Mouse (Mus musculus) heart, adult 2 months (tissue): ENCODE data around the gene Specc1. TPM values are rescaled to one million over a fixed set of nuclear protein-coding genes. Genes with fewer than 3 reads are reported as not detected.

ENCODE experiments used
- DNase-seq, 2 experiments: peaks; one replicate each; pipeline ENCODE4 v3.0.0; 2021
- H3K27ac ChIP-seq: fragments of 200-600 bp; 2 replicates; pipeline ENCODE4 v1.8.1; 2022
- H3K27me3 ChIP-seq: fragments of 200-500 bp; 2 replicates; pipeline ENCODE4 v1.6.1; 2012; ENCODE audit warnings: mild to moderate bottlenecking, low read length, inconsistent platforms, mixed read lengths; ENCODE audit not compliant: control insufficient read depth, insufficient read depth
- H3K36me3 ChIP-seq: fragments of 200-500 bp; 2 replicates; pipeline ENCODE4 v1.6.1; 2012; ENCODE audit warnings: low read length, inconsistent platforms; ENCODE audit not compliant: control insufficient read depth, insufficient read depth
- H3K4me1 ChIP-seq: fragments of 200-500 bp; 2 replicates; pipeline ENCODE4 v1.6.1; 2011; ENCODE audit warnings: low read length; ENCODE audit not compliant: control insufficient read depth, insufficient read depth
- H3K4me3 ChIP-seq: fragments of 200-600 bp; 2 replicates; pipeline ENCODE4 v1.8.1; 2022
- H3K79me2 ChIP-seq: fragments of 200-500 bp; replicated peaks from 2 replicates; pipeline ENCODE4 v1.6.1; 2012; ENCODE audit warnings: mild to moderate bottlenecking, inconsistent platforms, low read length, moderate library complexity, mixed read lengths; ENCODE audit not compliant: control insufficient read depth, insufficient read depth
- H3K9ac ChIP-seq: fragments of 200-500 bp; 2 replicates; pipeline ENCODE4 v1.6.1; 2012; ENCODE audit warnings: low read depth, mild to moderate bottlenecking, control low read depth, inconsistent platforms, low read length, mixed read lengths
- CTCF ChIP-seq: fragments of 200-600 bp; IDR thresholded peaks from 2 replicates; pipeline ENCODE4 v1.8.1; 2022; ENCODE audit warnings: antibody characterized with exemption, mild to moderate bottlenecking, moderate library complexity
- EP300 ChIP-seq: fragments of 200-500 bp; IDR thresholded peaks from 2 replicates; pipeline ENCODE4 v1.6.1; 2011; ENCODE audit warnings: low read depth, low read length, control low read depth; ENCODE audit not compliant: insufficient read depth
- POLR2A ChIP-seq: fragments of 200-500 bp; IDR thresholded peaks from 2 replicates; pipeline ENCODE4 v1.6.1; 2011; ENCODE audit warnings: mild to moderate bottlenecking, low read depth, low read length, control low read depth; ENCODE audit not compliant: insufficient read depth
- WGBS: fragments of 180-500 bp; shearing (Covaris S2); methylation state at CpG from one replicate; pipeline ENCODE4 v1.1.7; 2018; 5-methylcytosine and 5-hydroxymethylcytosine counted together
- intact Hi-C: fragments of 180-260 bp; cut with DNase I; formaldehyde crosslinking; loops from one replicate; pipeline ENCODE4 v1.15.1; 2025
- polyA plus RNA-seq: library from polyadenylated mRNA; depleted of rRNA; stranded (reverse); fragments of >200 nt; gene quantifications from 2 replicates; pipeline ENCODE4 v1.2.3, GENCODE M21; 2012
- total RNA-seq, 2 experiments: library from RNA; stranded (reverse); gene quantifications; 2 replicates each; pipeline ENCODE4 v1.2.3; 2021

Specc1 gene
- total and polyA plus RNA-seq, 3 experiments: 3.5 to 21.6 (median 4.6) TPM

DNA sequence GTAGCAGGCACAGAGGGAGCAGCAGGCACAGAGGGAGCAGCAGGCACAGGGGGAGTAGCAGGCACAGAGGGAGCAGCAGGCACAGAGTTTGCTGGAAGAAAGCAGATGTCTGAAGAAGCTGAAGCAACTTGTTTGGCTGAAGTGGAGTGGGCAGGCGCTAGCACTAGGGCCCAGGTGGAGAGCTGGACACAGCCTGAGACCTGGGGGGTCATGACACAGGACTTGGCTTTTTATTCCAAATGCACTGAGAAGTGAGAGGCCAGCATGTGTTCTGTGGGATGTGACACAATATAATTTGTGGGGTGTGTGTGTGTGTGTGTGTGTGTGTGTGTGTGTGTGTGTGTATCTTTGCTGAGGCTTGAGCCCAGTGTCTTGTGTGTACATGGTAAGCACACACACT lies 64.3 kb downstream of the Specc1 start:
- no peaks in the 10 kb centered on the region for H3K79me2 ChIP-seq
- no peak overlapping the region for H3K27ac ChIP-seq
- DNase-seq: no peak
- intact Hi-C loops: no loop called here
- WGBS: 96% methylated on average over 1 of the region's 1 CpGs
- peaks cover 9% of the 10 kb centered on the region for H3K4me1 ChIP-seq
- no peak overlapping the region for H3K9ac ChIP-seq
- no peaks in the 10 kb centered on the region for H3K27me3 ChIP-seq
- H3K36me3 ChIP-seq: no peaks in the 10 kb centered on the region
- no peak for TF ChIP-seq CTCF
- no peak for TF ChIP-seq EP300
- TF ChIP-seq POLR2A: no peak
- H3K4me3 ChIP-seq: no peak overlapping the region

DNA sequence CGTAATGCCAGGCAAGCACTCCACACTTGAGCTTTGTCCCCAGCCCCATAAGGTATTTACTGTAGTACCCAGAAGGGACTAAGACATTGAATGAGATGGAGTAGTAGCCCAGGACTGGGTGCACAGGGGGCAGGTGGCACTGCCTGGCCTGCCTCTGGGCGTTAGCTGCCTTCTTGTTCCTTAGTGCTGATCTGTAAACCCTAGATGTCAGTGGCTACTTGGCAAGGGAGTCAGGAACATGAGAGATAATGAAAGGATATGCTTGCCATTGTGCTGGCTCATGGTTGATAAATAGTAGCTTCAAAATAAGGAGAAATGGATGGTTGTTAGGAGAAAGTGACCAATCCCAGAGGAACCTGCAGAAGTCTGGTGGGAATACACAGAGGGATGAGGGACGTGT lies 65.5 kb downstream of the Specc1 start:
- intact Hi-C loops: no loop called here
- Histone ChIP-seq H3K9ac (no peak overlapping the region), H3K36me3 (no peaks in the 10 kb centered on the region)

DNA sequence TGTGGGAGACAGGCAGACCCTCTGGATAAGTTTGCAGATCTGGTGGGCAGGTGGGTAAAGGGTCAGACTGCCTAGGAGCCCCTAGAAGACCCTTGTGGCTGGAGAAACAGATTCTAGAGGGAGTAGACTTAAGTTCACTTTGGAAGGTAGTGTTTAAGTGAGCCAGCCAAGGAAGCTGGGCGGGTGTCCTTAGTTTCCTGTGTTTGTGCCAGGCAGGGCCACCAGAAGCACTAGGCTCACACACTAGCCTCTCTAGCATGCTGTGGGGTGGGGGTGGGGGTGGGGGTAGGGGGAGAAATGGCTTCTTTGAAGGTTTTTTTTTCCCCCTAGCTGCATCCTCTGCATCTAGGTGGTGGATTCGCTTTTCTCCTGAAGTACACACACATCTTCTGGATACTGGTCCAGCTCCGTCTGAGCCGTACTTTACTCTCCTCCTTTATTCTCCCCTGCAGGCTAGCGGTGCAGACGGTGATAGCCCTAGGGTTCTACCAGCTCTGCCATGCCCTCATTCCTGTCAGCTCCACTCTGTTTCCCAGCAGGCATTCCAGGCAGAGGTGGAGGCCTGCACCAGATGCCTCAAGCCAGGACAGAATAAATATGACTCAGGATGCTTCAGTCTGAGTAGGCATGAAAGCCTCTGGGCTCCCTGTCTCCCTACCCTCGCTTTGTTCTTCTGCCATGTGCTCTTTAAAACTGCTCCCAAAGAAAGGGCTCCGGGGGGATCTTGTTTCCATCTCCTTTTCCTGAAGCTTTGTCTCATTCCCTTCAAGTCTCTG lies 66.3 kb downstream of the Specc1 start:
- WGBS: 63% methylated on average over 8 of the region's 8 CpGs
- intact Hi-C loops: no loop called here

More for the DNA sequence above, 65.5 kb downstream of the Specc1 start:
- Histone ChIP-seq H3K4me1 (peaks cover 9% of the 10 kb centered on the region), H3K79me2 (no peaks in the 10 kb centered on the region), H3K27ac (peak overlapping the region; percentile 33; the same call in 1 of the 2 replicates), H3K4me3 (no peak overlapping the region), H3K27me3 (no peaks in the 10 kb centered on the region)
- TF ChIP-seq EP300 (no peak), POLR2A (no peak), CTCF (no peak)
- WGBS: 80% methylated on average over 3 of the region's 3 CpGs
- no peak for DNase-seq

DNA sequence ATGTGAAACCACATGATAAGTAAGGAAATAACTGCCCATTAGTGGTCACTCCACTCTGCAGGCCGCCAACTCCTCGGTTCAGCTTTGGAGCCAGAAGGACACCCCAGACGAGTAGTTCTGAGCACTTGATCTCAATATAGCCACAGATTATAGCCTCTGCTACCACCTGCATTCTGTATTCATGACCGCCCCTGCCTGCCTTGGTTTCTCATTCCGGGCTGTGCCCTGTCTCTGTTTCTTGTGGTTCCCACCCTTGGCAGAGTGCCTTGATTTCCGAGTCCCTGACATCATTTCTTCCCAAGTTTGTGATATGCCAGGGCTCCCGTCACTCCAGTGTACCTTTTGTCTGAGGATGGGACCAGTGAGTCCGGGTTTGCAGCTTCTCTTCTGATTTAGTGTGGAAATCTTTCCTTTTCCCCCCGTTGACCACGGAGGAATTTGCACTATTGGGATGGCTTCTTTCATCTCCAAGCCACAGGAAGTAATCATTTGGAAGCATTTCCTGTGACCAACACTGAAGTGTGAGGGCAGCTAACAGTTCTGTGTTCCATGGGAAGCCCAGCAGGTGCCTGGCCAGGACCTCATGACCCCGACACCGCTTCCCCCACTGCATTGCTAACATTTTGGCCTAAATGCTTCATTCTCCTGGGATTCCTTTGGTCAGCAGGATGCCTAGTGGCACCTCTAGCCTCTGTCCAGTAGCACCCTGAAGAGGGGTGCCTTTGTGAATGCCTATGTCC lies 67.1 kb downstream of the Specc1 start:
- intact Hi-C loops: no loop called here
- peaks cover 9% of the 10 kb centered on the region for H3K4me1 ChIP-seq
- H3K9ac ChIP-seq: no peak overlapping the region
- H3K36me3 ChIP-seq: no peaks in the 10 kb centered on the region
- peak overlapping the region; percentile 55 for H3K27ac ChIP-seq
- TF ChIP-seq POLR2A (no peak), CTCF (no peak), EP300 (no peak)
- H3K79me2 ChIP-seq: no peaks in the 10 kb centered on the region
- 45% methylated on average over 12 of the region's 12 CpGs for WGBS
- no peaks in the 10 kb centered on the region for H3K27me3 ChIP-seq
- no peak for DNase-seq
- no peak overlapping the region for H3K4me3 ChIP-seq

More for the DNA sequence above, 66.3 kb downstream of the Specc1 start:
- DNase-seq: no peak
- H3K9ac ChIP-seq: no peak overlapping the region
- no peaks in the 10 kb centered on the region for H3K79me2 ChIP-seq
- TF ChIP-seq EP300 (no peak), CTCF (no peak), POLR2A (no peak)
- peak overlapping the region; percentile 48; the same call in 1 of the 2 replicates for H3K27ac ChIP-seq
- H3K4me1 ChIP-seq: peaks cover 9% of the 10 kb centered on the region
- H3K27me3 ChIP-seq: no peaks in the 10 kb centered on the region
- H3K36me3 ChIP-seq: no peaks in the 10 kb centered on the region
- no peak overlapping the region for H3K4me3 ChIP-seq

DNA sequence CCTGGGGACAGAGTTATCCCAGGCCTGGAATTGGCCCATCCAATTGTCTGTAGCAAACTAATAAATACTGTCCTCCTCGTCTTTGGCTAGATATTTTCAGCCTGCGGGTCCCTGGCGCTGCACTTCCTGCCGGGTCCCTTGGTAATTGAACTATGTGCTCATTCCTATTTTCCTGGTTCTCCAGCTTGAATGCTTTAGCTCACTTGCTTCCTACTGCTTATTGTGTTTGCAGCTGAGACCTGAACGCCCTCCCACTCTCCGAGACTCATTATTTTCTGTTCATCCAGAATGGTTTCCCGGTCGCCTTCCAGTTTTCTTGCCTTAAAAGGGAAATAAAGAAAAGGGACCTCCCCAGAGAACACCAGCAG lies 67.7 kb downstream of the Specc1 start:
- H3K79me2 ChIP-seq: no peaks in the 10 kb centered on the region
- H3K27ac ChIP-seq: peak overlapping the region; percentile 55
- peak in 1 of 2 experiments; percentile 46 for DNase-seq
- TF ChIP-seq EP300: no peak
- TF ChIP-seq CTCF: no peak
- no peak for TF ChIP-seq POLR2A
- H3K9ac ChIP-seq: no peak overlapping the region
- H3K4me3 ChIP-seq: no peak overlapping the region
- H3K36me3 ChIP-seq: no peaks in the 10 kb centered on the region
- intact Hi-C loops: no loop called here
- WGBS: 45% methylated on average over 8 of the region's 8 CpGs
- H3K27me3 ChIP-seq: no peaks in the 10 kb centered on the region
- peaks cover 9% of the 10 kb centered on the region for H3K4me1 ChIP-seq

DNA sequence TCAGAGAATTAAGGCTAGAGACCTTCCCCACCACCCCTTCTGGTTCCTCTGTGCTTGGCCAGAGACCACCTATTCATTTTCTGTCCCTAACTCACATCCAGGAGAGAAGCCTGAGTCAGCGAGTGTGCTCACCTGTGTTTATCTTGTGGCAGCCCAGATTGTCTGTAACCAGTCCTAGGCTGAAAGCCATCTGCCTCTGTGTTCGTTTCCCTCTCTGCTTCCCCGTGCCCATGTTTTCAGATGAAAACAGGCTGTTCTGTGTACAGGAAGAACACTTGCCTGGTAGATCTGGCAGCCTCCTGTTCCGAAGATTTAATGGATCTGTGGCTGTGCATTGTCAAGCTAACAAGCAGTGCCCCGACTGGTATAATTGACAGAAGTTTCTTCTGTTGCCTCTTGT lies 68.4 kb downstream of the Specc1 start:
- H3K9ac ChIP-seq: no peak overlapping the region
- TF ChIP-seq POLR2A: no peak
- no peak for TF ChIP-seq EP300
- no peak for DNase-seq
- peak overlapping the region; percentile 55 for H3K27ac ChIP-seq
- H3K4me3 ChIP-seq: no peak overlapping the region
- H3K27me3 ChIP-seq: no peaks in the 10 kb centered on the region
- intact Hi-C loops: no loop called here
- H3K79me2 ChIP-seq: no peaks in the 10 kb centered on the region
- H3K4me1 ChIP-seq: peaks cover 9% of the 10 kb centered on the region
- 58% methylated on average over 5 of the region's 5 CpGs for WGBS
- no peaks in the 10 kb centered on the region for H3K36me3 ChIP-seq
